Mouse (Mus musculus): Measurements from ENCODE around the gene Tcl1b3.

Tcl1b3 gene

DNA sequence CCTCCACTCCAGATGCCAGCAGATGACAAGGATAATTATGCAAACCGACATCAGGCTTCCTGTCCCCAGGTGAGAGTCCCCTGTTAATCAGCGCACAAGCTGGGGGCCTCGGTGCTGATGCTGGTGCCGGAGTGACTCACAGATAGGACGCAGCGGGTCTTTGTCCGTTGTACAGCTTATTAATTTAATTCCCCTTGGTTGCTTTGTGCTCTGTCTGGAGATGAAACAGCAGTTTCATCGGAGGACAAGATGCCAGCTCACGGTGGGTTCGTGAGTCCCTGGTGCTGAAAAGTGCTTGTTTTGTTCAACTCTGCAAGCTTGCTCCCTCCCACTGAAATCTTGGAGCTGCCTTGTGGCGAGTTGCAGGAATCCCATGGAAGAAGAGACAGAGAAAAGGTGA is 43.5 kb downstream of the Tcl1b3 start:
- DNase-seq (ENCODE audit: low spot score in 2 of 2) = no peak

DNA sequence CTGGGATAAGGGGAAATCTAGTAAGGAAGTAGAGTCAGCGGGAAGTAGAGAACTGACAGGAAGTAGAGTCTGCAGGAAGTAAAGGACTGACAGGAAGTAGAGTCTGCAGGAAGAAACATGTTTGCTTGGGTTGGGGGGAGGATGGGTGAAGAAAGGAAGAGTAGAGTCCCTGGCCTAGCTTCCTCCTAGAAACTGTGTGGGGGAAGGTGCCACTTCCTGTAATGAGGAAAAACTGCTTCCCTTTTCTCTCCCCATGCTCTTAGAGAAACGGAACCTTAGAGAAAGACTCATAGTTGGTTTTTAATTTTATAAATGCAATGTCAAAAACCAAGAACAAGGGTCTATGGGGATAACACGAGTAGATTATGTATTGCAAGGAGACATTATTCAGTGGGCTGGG is 44.2 kb downstream of the Tcl1b3 start:
- DNase-seq (ENCODE audit: low spot score in 2 of 2) = no peak

- no peak for DNase-seq (ENCODE audit: low spot score in 2 of 2)
Measured at GRCm38 (mm10) chr12:105239060-105239459, 48.2 kb downstream of the Tcl1b3 start.

Measured in urinary bladder, adult 18-20 months (tissue).